Mouse (Mus musculus): Measurements from ENCODE around the gene Zfp683. TPM values are rescaled to one million over a fixed set of nuclear protein-coding genes. Genes with fewer than 3 reads are reported as not detected.

The Zfp683 gene
- polyA plus RNA-seq (2014; fragmentation: Illumina TruSeq; extraction: RNeasy Lipid Tissue Mini Kit (QIAGEN cat#74804); ENCODE audit: low read depth, low replicate concordance), result not detected

GRCm38 (mm10) chr4:134053538-134053937 is at the start of gene Zfp683:
Gene Zfp683, plus strand, starts transcription at chr4:134053838.

GRCm38 (mm10) chr4:134018779-134019145 is 34.9 kb upstream of the Zfp683 start, which contains the start of gene Lin28a:
Gene Lin28a, minus strand, starts transcription at chr4:134018841.

DNA sequence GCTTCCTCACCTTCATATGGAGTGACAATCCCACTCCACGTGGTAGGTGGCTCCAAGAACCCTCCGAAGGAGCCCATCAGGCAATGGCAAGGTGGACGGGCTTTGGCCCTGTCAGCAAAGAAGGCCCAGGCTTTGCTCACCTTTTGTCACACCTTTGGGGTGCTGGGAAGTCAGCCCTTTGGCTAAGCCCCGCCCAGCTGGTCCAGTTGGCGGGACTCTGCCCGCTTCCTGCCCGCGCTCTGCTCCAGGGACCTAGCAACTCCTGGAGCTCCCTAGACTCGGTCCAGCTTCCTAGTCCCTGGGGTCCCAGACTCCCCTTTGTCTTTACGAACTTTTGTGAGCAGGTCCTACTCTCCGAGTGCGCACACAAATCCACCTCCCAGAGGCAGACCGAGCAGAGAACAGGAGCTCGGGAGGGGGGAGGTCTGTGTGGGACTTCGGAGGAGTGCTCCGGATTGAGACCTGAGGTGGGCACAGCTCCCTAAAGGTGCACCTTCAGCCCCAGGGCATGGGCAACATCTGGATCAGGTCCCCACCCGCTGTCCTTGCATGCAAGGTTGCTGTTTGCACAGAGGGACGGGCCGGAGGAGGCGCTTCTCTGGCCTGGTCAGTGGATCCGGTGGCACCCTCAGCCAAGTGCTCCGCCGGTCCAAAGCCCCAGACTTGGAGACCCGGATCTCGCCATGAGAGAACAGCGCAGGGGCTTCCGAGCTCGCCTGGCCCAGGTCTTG is 6.7 kb downstream of the Zfp683 start, which contains the start of gene Crybg2:
Gene Crybg2 (plus strand): TSS at position 681 of the 731 bp plus-strand sequence.

GRCm38 (mm10) chr4:134094923-134095547 is 41.4 kb downstream of the Zfp683 start, which contains the start of gene Cd52:
Gene Cd52, minus strand, starts transcription at chr4:134095082.

DNA sequence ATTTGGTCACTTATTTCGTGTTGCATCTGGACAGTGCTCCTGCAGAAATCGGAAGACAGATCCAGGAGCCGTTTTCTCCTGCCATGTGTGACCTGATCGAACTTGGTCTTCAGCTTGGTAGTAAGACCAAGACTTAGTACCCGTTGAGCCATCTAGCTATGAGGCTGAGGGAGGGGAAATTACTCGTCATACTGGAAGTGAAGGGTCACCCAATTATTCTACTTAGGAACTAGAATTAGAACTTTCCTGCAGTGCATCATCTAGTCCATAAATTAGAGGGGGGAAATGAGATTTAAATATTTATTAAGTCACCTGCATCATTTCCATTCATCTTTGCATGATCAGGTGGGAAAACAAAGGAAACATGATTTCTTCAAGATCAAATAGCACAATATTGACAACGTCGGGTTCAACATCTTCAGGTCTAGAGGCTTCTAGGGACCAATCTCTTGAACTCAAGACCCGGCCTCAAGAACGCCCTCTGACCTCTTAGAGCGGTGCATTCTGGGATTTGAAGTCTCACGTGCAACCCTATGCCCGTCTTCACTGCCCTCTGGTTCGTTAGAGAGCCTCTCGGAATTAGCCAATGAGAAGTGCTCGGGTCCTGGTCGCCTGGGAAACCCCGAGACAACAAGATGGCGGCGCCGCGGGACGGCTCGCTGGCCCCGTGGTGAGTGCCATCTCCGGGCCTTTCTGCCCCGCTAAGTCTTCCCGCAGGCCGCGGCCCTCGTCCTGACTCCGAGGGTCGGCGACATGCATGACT is 48.5 kb downstream of the Zfp683 start, which contains the start of gene Ubxn11:
Gene Ubxn11 (plus strand): TSS at position 592 of the 763 bp plus-strand sequence.

Other genes with a start within 250 kb of the Zfp683 start
- 1.3 TPM for gene Rps6ka1, start 166.0 kb upstream of the Zfp683 start, polyA plus RNA-seq (2014; fragmentation: Illumina TruSeq; extraction: RNeasy Lipid Tissue Mini Kit (QIAGEN cat#74804); ENCODE audit: low read depth, low replicate concordance)
- gene Hmgn2, start 85.2 kb upstream of the Zfp683 start, polyA plus RNA-seq (2014; fragmentation: Illumina TruSeq; extraction: RNeasy Lipid Tissue Mini Kit (QIAGEN cat#74804); ENCODE audit: low read depth, low replicate concordance), result 169 TPM
- 19.4 TPM for gene Dhdds, start 52.9 kb upstream of the Zfp683 start, polyA plus RNA-seq (2014; fragmentation: Illumina TruSeq; extraction: RNeasy Lipid Tissue Mini Kit (QIAGEN cat#74804); ENCODE audit: low read depth, low replicate concordance)
- gene Lin28a, start 35.0 kb upstream of the Zfp683 start, polyA plus RNA-seq (2014; fragmentation: Illumina TruSeq; extraction: RNeasy Lipid Tissue Mini Kit (QIAGEN cat#74804); ENCODE audit: low read depth, low replicate concordance), result not detected
- not detected for gene Crybg2, start 7.0 kb downstream of the Zfp683 start, polyA plus RNA-seq (2014; fragmentation: Illumina TruSeq; extraction: RNeasy Lipid Tissue Mini Kit (QIAGEN cat#74804); ENCODE audit: low read depth, low replicate concordance)
- gene Cd52, start 41.2 kb downstream of the Zfp683 start, polyA plus RNA-seq (2014; fragmentation: Illumina TruSeq; extraction: RNeasy Lipid Tissue Mini Kit (QIAGEN cat#74804); ENCODE audit: low read depth, low replicate concordance), result 15.0 TPM
- 0.53 TPM for gene Ubxn11, start 48.7 kb downstream of the Zfp683 start, polyA plus RNA-seq (2014; fragmentation: Illumina TruSeq; extraction: RNeasy Lipid Tissue Mini Kit (QIAGEN cat#74804); ENCODE audit: low read depth, low replicate concordance)
- 1.0 TPM for gene Sh3bgrl3, start 75.0 kb downstream of the Zfp683 start, polyA plus RNA-seq (2014; fragmentation: Illumina TruSeq; extraction: RNeasy Lipid Tissue Mini Kit (QIAGEN cat#74804); ENCODE audit: low read depth, low replicate concordance)
- gene Cep85, start 133.3 kb downstream of the Zfp683 start, polyA plus RNA-seq (2014; fragmentation: Illumina TruSeq; extraction: RNeasy Lipid Tissue Mini Kit (QIAGEN cat#74804); ENCODE audit: low read depth, low replicate concordance), result 9.9 TPM
- not detected for gene Gm7534, start 149.2 kb downstream of the Zfp683 start, polyA plus RNA-seq (2014; fragmentation: Illumina TruSeq; extraction: RNeasy Lipid Tissue Mini Kit (QIAGEN cat#74804); ENCODE audit: low read depth, low replicate concordance)
- gene Catsper4, start 173.5 kb downstream of the Zfp683 start, polyA plus RNA-seq (2014; fragmentation: Illumina TruSeq; extraction: RNeasy Lipid Tissue Mini Kit (QIAGEN cat#74804); ENCODE audit: low read depth, low replicate concordance), result not detected
- 0.65 TPM for gene Cnksr1, start 184.6 kb downstream of the Zfp683 start, polyA plus RNA-seq (2014; fragmentation: Illumina TruSeq; extraction: RNeasy Lipid Tissue Mini Kit (QIAGEN cat#74804); ENCODE audit: low read depth, low replicate concordance)
- not detected for gene E130218I03Rik, start 189.8 kb downstream of the Zfp683 start, polyA plus RNA-seq (2014; fragmentation: Illumina TruSeq; extraction: RNeasy Lipid Tissue Mini Kit (QIAGEN cat#74804); ENCODE audit: low read depth, low replicate concordance)
- not detected for gene Zfp593, start 191.8 kb downstream of the Zfp683 start, polyA plus RNA-seq (2014; fragmentation: Illumina TruSeq; extraction: RNeasy Lipid Tissue Mini Kit (QIAGEN cat#74804); ENCODE audit: low read depth, low replicate concordance)
- not detected for gene Gm30191, start 193.1 kb downstream of the Zfp683 start, polyA plus RNA-seq (2014; fragmentation: Illumina TruSeq; extraction: RNeasy Lipid Tissue Mini Kit (QIAGEN cat#74804); ENCODE audit: low read depth, low replicate concordance)
- gene Grrp1, start 200.3 kb downstream of the Zfp683 start, polyA plus RNA-seq (2014; fragmentation: Illumina TruSeq; extraction: RNeasy Lipid Tissue Mini Kit (QIAGEN cat#74804); ENCODE audit: low read depth, low replicate concordance), result not detected
- 16.7 TPM for gene Pdik1l, start 234.1 kb downstream of the Zfp683 start, polyA plus RNA-seq (2014; fragmentation: Illumina TruSeq; extraction: RNeasy Lipid Tissue Mini Kit (QIAGEN cat#74804); ENCODE audit: low read depth, low replicate concordance)

Data from kidney, adult 10 weeks (tissue).